8 mouse cellular contexts compared by ENCODE assay signal in genomic region chrX:106011465-106012159, GRCm38 (mm10). TPM values are rescaled to one million over a fixed set of nuclear protein-coding genes. Genes with fewer than 3 reads are reported as not detected.
DNase-seq lines count a peak whose midpoint lies in the region; ATAC-seq and TF ChIP-seq lines count a peak whose summit lies in the region.

TSS of gene Magt1 (minus strand) at chrX:106011906.

- no peaks in the 10 kb centered on the region for H3K4me1 ChIP-seq in embryonic facial prominence, embryonic 14.5 days (ENCODE audit: control insufficient read depth, insufficient read depth, low read length)
- H3K4me1 ChIP-seq in heart, adult 2 months (ENCODE audit: control insufficient read depth, insufficient read depth, low read length) = no peaks in the 10 kb centered on the region
- 0 out of 2 replicates have a peak, but pooled peaks cover 3% of the 10 kb centered on the region for H3K4me1 ChIP-seq in limb, embryonic 14.5 days (ENCODE audit: control insufficient read depth, insufficient read depth, low read length)
- no peaks in the 10 kb centered on the region for H3K4me1 ChIP-seq in midbrain, postnatal 0 days (ENCODE audit: insufficient read depth, low read length)

- peak within 1 kb of the TSS; percentile 69 for H3K9ac ChIP-seq in embryonic facial prominence, embryonic 14.5 days (ENCODE audit: low read depth, low read length)
- H3K9ac ChIP-seq in heart, adult 2 months (ENCODE audit: low read depth, low read length) = peak within 1 kb of the TSS; percentile 75
- peak within 1 kb of the TSS; percentile 56 for H3K9ac ChIP-seq in limb, embryonic 14.5 days (ENCODE audit: low read depth, low read length, severe bottlenecking)
- H3K9ac ChIP-seq in midbrain, postnatal 0 days (replicated peaks; ENCODE audit: low read length, poor library complexity, severe bottlenecking) = peak within 1 kb of the TSS; percentile 36; the same call in 1 of the 2 replicates

- WGBS in embryonic facial prominence, embryonic 14.5 days = 20% methylated on average over 37 of the region's 45 CpGs
- WGBS in heart, adult 2 months = 22% methylated on average over 45 of the region's 45 CpGs
- WGBS in limb, embryonic 14.5 days = 22% methylated on average over 43 of the region's 45 CpGs
- WGBS in midbrain, postnatal 0 days = 15% methylated on average over 45 of the region's 45 CpGs

- no peaks in the 10 kb centered on the region for H3K27me3 ChIP-seq in embryonic facial prominence, embryonic 14.5 days (replicated peaks; ENCODE audit: control insufficient read depth, insufficient read depth, low read length)
- H3K27me3 ChIP-seq in heart, adult 2 months (ENCODE audit: control insufficient read depth, insufficient read depth, low read length) = no peaks in the 10 kb centered on the region
- H3K27me3 ChIP-seq in limb, embryonic 14.5 days (ENCODE audit: control insufficient read depth, insufficient read depth, low read length) = no peaks in the 10 kb centered on the region
- no peaks in the 10 kb centered on the region for H3K27me3 ChIP-seq in midbrain, postnatal 0 days (ENCODE audit: insufficient read depth, low read length)

- no peaks in the 10 kb centered on the region for H3K79me2 ChIP-seq in heart, adult 2 months (replicated peaks; ENCODE audit: control insufficient read depth, insufficient read depth, low read length)

- TF ChIP-seq POLR2A in heart, adult 2 months (IDR thresholded peaks at IDR 0.05; ENCODE audit: insufficient read depth, low read depth, low read length) = peak; percentile 84
- TF ChIP-seq POLR2A in limb, embryonic 14.5 days (IDR thresholded peaks at IDR 0.05; ENCODE audit: borderline replicate concordance, extremely low read depth, insufficient read depth, insufficient read length) = 0 out of 2 replicates have a peak, but pooled peaks have one; percentile 29

- peak within 1 kb of the TSS; percentile 85 for H3K27ac ChIP-seq in embryonic facial prominence, embryonic 14.5 days (replicated peaks; ENCODE audit: low read depth, low read length)
- H3K27ac ChIP-seq in heart, adult 2 months = peak within 1 kb of the TSS; percentile 92
- H3K27ac ChIP-seq in limb, embryonic 14.5 days (replicated peaks; ENCODE audit: low read depth, low read length) = peak within 1 kb of the TSS; percentile 78
- H3K27ac ChIP-seq in midbrain, postnatal 0 days (ENCODE audit: low read depth, low read length) = peak within 1 kb of the TSS; percentile 73

- ATAC-seq in embryonic facial prominence, embryonic 14.5 days (ENCODE audit: low read depth) = peak; percentile 96
- peak; percentile 95 for ATAC-seq in limb, embryonic 14.5 days (ENCODE audit: low FRiP score, low read depth)
- ATAC-seq in midbrain, postnatal 0 days (ENCODE audit: low FRiP score) = peak; percentile 92

- TF ChIP-seq EP300 in heart, adult 2 months (IDR thresholded peaks at IDR 0.05; ENCODE audit: insufficient read depth, low read depth, low read length) = no peak

- DNase-seq in 3T3-L1 (ENCODE audit: low read depth, low spot score) = peak; percentile 92
- DNase-seq in adrenal gland, postnatal 4 days (ENCODE audit: low spot score in 2 of 2) = peak; percentile 17 to 59
- DNase-seq in embryonic facial prominence, embryonic 14.5 days (ENCODE audit: low spot score) = peak; percentile 97
- peak; percentile 85 to 92 for DNase-seq in heart, adult 2 months
- DNase-seq in kidney, adult 9 months = peak; percentile 90
- DNase-seq in limb, embryonic 14.5 days (ENCODE audit: low spot score) = peak; percentile 91
- DNase-seq in midbrain, postnatal 0 days (ENCODE audit: low spot score) = peak; percentile 93
- DNase-seq in spleen, postnatal 14 days (ENCODE audit: low spot score in 2 of 2) = peak; percentile 70 to 73

- H3K4me3 ChIP-seq in embryonic facial prominence, embryonic 14.5 days (ENCODE audit: low read depth, low read length) = peak within 1 kb of the TSS; percentile 60
- H3K4me3 ChIP-seq in heart, adult 2 months = peak within 1 kb of the TSS; percentile 72
- H3K4me3 ChIP-seq in limb, embryonic 14.5 days (replicated peaks; ENCODE audit: low read length) = peak within 1 kb of the TSS; percentile 54
- peak within 1 kb of the TSS; percentile 51 for H3K4me3 ChIP-seq in midbrain, postnatal 0 days (ENCODE audit: low read depth, low read length)

- H3K9me3 ChIP-seq in embryonic facial prominence, embryonic 14.5 days (ENCODE audit: control insufficient read depth, low read length) = no peaks in the 10 kb centered on the region
- H3K9me3 ChIP-seq in limb, embryonic 14.5 days (ENCODE audit: control insufficient read depth, low read length) = no peaks in the 10 kb centered on the region
- H3K9me3 ChIP-seq in midbrain, postnatal 0 days (ENCODE audit: low read length) = no peaks in the 10 kb centered on the region

- TF ChIP-seq CTCF in heart, adult 2 months (IDR thresholded peaks at IDR 0.05) = no peak
- TF ChIP-seq CTCF in midbrain, postnatal 0 days (IDR thresholded peaks at IDR 0.05) = no peak

- peak within 1 kb of the TSS; percentile 54 for H3K4me2 ChIP-seq in embryonic facial prominence, embryonic 14.5 days (ENCODE audit: low read depth, low read length)
- H3K4me2 ChIP-seq in limb, embryonic 14.5 days (replicated peaks; ENCODE audit: low read depth, low read length, severe bottlenecking) = peak within 1 kb of the TSS; percentile 38
- peak within 1 kb of the TSS; percentile 53 for H3K4me2 ChIP-seq in midbrain, postnatal 0 days (ENCODE audit: low read depth, low read length, poor library complexity, severe bottlenecking)

- intact Hi-C loops in heart, adult 2 months (cut with DNase I) = loop anchor here (5.0 kb wide), 2 partner anchors 84 to 144 kb away; partner anchors contain the start of gene Atrx

- H3K36me3 ChIP-seq in embryonic facial prominence, embryonic 14.5 days (ENCODE audit: control insufficient read depth, insufficient read depth, low read length) = no peaks in the 10 kb centered on the region
- no peaks in the 10 kb centered on the region for H3K36me3 ChIP-seq in heart, adult 2 months (ENCODE audit: control insufficient read depth, insufficient read depth, low read length)
- no peaks in the 10 kb centered on the region for H3K36me3 ChIP-seq in limb, embryonic 14.5 days (ENCODE audit: control insufficient read depth, insufficient read depth, low read length)
- H3K36me3 ChIP-seq in midbrain, postnatal 0 days (ENCODE audit: insufficient read depth, low read length) = no peaks in the 10 kb centered on the region

RNA-seq across cellular contexts. Expression of gene Magt1, which starts in this region (rescaled TPM):
- total RNA-seq in adrenal gland, postnatal 4 days (2021) = 10 to 100 TPM; 51.6 to 57.8 TPM
- polyA plus RNA-seq in embryonic facial prominence, embryonic 14.5 days (2014; fragmentation: Nextera tagmentation; extraction: Ambion mirVana) = 57.7 and 59.5 TPM in 2 replicates
- total RNA-seq in heart, adult 2 months (2021) = 10 to 100 TPM; 44.0 to 58.3 TPM
- 6.6 and 19.1 TPM in 2 replicates for polyA plus RNA-seq in heart, adult 2 months (2012; rRNA removed)
- 24.3 and 26.8 TPM in 2 replicates for polyA plus RNA-seq in limb, embryonic 14.5 days (2012; rRNA removed)
- polyA plus RNA-seq in limb, embryonic 14.5 days (2014; fragmentation: Nextera tagmentation; extraction: Ambion mirVana) = 55.3 and 60.1 TPM in 2 replicates
- total RNA-seq in midbrain, postnatal 0 days (2014; rRNA removed) = 16.5 and 23.6 TPM in 2 replicates
- 14.5 and 14.8 TPM in 2 replicates for polyA plus RNA-seq in midbrain, postnatal 0 days (2015; fragmentation: Nextera tagmentation; extraction: Ambion mirVana)

Comparison
In these comparisons a context has a peak if more than half of its experiments do, and no peak if none do; other contexts are left out.
1. Peak in every context shown above with its lines: DNase-seq, ATAC-seq, H3K4me3 ChIP-seq and H3K27ac ChIP-seq.
2. DNase-seq: peak in every context shown above with its lines; median percentile 97 in embryonic facial prominence, embryonic 14.5 days; 93 in midbrain, postnatal 0 days; 92 in 3T3-L1; 91 in limb, embryonic 14.5 days; 90 in kidney, adult 9 months; 88 in heart, adult 2 months; 72 in spleen, postnatal 14 days; 38 in adrenal gland, postnatal 4 days.